Mouse (Mus musculus) layer of hippocampus, adult 18-20 months (tissue): Measurements from ENCODE around the gene Trnau1ap. TPM values are rescaled to one million over a fixed set of nuclear protein-coding genes. Genes with fewer than 3 reads are reported as not detected.
"Not testable (repeated sequence)": the region's sequence is repeated elsewhere in the genome, so short reads cannot be mapped to it uniquely, and the experiment has no call there.

Experiments used
- DNase-seq, 2 experiments: peaks; one replicate each; pipeline ENCODE4 v3.0.0; 2022; ENCODE audit warnings: low spot score in 2 of 2
- total RNA-seq, 2 experiments: library from RNA; stranded (reverse); gene quantifications; 2 replicates each; pipeline ENCODE4 v1.2.3; 2021

The Trnau1ap gene
- total RNA-seq, 2 experiments from 2014 or later = 21.9 to 22.0 TPM

GRCm38 (mm10) chr4:132345135-132345842 lies 16.0 kb upstream of the Trnau1ap start:
- DNase-seq = peak; percentile 85 to 98

GRCm38 (mm10) chr4:132344403-132345134 lies 15.2 kb upstream of the Trnau1ap start:
- no peak for DNase-seq

GRCm38 (mm10) chr4:132341451-132341850 lies 12.1 kb upstream of the Trnau1ap start:
- DNase-seq = no peak

GRCm38 (mm10) chr4:132338943-132339342 lies 9.6 kb upstream of the Trnau1ap start:
- peak in 1 of 2 experiments; percentile 40 for DNase-seq

- no peak for DNase-seq
These were observed 3.5 kb upstream of the Trnau1ap start for GRCm38 (mm10) chr4:132332880-132333279.

GRCm38 (mm10) chr4:132331960-132332359 lies 2.6 kb upstream of the Trnau1ap start:
- no peak for DNase-seq

GRCm38 (mm10) chr4:132329835-132330354 lies 557 bp upstream of the Trnau1ap start:
- no peak for DNase-seq

GRCm38 (mm10) chr4:132328391-132328982 lies 851 bp downstream of the Trnau1ap start:
- no peak for DNase-seq

GRCm38 (mm10) chr4:132326481-132326880 lies 2.9 kb downstream of the Trnau1ap start:
- no peak for DNase-seq

- no peak for DNase-seq
These were observed 13.6 kb downstream of the Trnau1ap start for GRCm38 (mm10) chr4:132315711-132316110.

GRCm38 (mm10) chr4:132312627-132313026 lies 16.7 kb downstream of the Trnau1ap start:
- DNase-seq = no peak

GRCm38 (mm10) chr4:132311801-132312200 lies 17.5 kb downstream of the Trnau1ap start:
- no peak for DNase-seq

GRCm38 (mm10) chr4:132311209-132311608 lies 18.1 kb downstream of the Trnau1ap start:
- DNase-seq = no peak

GRCm38 (mm10) chr4:132309849-132310472 lies 19.4 kb downstream of the Trnau1ap start:
- DNase-seq = peak in 1 of 2 experiments; percentile 53

GRCm38 (mm10) chr4:132309140-132309848 lies 20.0 kb downstream of the Trnau1ap start:
- peak in 1 of 2 experiments; percentile 42 for DNase-seq

- DNase-seq = peak; percentile 87 to 96
These were observed 20.8 kb downstream of the Trnau1ap start for GRCm38 (mm10) chr4:132308437-132309139.

GRCm38 (mm10) chr4:132306004-132306403 lies 23.3 kb downstream of the Trnau1ap start:
- DNase-seq = no peak

GRCm38 (mm10) chr4:132305276-132305675 lies 24.1 kb downstream of the Trnau1ap start:
- DNase-seq = no peak

- DNase-seq = not testable (repeated sequence)
These were observed 25.9 kb downstream of the Trnau1ap start for GRCm38 (mm10) chr4:132303484-132303883.

GRCm38 (mm10) chr4:132302939-132303479 lies 26.3 kb downstream of the Trnau1ap start, which contains the start of gene Rab42:
TSS of gene Rab42 (minus strand) at chr4:132303385.
- DNase-seq = peak; percentile 39 to 67
